Mouse (Mus musculus): ENCODE data around the gene Vtcn1.

Vtcn1 gene

DNA sequence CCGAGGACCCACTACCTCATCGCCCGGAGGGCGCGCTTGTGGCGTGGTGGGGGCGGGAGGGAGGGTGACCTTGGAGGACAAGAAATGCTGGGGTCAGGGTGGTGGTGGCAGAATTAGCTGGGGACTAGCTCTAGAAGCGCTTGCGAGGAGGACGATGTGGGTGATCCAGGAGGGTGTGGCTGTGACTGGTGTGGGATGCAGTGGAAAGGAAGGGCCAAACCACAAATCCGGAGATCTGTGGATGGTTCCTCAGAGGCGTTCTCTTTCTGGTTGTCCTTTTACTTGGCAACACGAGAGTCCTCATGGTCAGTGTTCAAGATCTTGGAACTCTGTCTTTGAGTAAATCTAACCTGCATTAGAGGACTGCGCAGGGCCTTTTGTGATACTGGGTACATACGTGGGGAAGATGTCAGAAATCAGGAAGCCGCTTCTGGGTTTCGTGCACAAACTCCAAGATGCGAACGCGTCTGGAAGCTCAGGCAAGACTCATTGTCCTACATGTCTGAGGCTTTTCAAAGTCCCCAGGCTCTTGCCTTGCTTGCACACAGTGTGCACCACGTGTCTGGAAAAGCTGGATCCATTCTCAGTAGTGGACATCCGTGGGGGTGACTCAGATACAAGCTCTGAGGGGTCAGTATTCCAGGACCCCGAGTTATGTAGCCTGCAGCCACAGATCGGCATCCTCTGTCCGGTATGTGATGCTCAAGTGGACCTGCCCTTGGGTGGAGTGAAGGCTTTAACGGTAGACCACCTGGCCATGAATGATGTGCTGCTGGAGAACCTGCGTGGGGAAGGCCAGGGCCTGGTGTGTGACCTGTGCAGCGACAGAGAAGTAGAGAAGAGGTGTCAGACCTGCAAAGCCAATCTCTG lies 97.5 kb downstream of the Vtcn1 start:
- no peak for DNase-seq

GRCm38 (mm10) chr3:100924065-100924732 lies 98.9 kb downstream of the Vtcn1 start:
- DNase-seq, result no peak

DNA sequence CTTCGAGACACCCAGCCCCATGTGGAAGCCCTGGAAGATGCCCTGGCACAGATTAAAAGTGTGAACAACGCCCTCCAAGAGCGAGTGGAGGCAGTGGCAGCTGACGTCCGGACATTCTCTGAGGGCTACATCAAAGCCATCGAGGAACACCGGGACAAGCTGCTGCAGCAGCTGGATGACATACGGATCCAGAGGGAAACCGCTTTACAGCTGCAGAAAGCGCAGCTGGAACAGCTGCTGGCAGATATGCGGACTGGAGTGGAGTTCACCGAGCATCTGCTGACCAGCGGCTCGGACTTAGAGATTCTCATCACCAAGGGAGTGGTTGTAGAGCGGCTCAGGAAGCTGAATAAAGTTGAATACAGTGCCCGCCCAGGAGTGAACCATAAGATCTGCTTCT lies 99.9 kb downstream of the Vtcn1 start:
- DNase-seq, result no peak

DNA sequence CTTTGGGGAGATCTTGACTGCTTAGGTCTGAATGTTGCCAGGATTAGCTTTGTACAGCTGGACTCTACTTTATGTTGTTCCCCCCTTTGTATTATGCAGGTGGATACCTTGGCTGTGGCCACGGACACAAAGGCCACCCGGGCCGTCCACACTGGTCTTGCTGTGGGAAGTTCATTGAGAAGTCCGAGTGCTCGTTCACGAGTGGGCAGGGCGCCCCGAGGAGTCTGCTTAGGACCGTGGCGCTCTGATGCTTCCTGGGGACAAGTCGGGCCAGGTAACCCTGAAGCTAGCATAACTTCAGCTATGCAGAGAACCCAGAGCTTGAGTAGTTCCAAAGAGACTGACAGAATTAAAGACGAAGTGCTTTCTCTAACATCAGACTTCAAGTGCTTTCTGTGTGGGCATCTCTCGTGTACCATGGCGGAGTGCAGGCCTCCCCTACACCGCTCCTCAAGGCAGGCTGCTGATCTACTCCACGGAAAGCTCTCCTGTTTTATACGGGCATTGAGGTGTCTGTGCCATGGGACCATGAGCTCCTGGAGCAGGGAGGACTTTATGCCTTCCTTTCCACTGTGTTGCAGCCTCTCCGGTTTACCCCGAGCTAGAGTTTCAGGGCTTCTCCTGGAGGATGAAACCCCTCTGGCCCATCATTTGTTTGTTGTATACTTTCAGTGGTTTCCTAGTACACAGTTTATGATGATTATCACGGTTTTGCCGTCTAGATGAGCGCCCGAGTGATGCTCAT lies 106.2 kb downstream of the Vtcn1 start:
- no peak for DNase-seq

DNA sequence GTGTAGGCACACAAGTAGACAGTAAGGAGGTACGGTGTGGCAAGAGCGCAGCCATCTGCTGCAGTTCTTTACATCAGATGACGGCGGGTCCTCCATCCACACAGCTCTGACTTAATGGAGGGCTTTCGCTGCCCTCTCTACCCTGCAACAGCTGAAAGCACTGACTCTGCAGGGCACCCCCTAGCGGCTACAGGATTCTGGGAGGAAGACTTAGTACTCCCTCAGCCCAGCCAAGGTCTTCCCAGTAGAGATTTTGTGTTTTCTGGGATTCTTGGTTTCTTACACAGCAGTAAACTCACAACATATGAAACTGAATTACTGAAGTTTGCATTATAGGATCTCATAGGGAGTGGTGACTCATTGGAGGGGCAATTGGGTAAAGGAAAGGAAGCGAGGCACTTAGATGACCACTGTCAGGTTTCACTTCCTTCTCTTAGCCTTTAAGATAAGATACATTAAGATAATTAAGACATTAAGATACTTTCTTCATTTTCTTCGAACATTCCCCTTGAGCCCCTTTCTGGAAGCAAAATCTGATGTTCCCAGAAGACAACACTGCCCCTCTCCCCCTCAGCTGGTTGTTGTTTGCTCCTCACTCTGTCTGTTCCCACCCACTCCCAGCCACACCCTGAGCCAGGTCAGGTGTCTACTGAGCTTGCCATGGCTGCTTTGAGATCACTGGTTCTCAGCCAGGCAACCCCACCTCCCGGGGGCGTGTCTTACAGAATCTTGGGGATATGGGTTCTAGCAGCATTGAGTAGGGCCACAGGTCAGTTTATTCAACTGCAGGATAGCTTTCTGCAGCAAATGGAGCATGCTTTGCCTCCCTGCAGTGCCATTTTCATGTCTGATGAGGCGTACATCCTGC lies 107.1 kb downstream of the Vtcn1 start:
- peak in 1 of 2 experiments; percentile 55 for DNase-seq

GRCm38 (mm10) chr3:100935521-100935920 lies 110.3 kb downstream of the Vtcn1 start:
- DNase-seq, result no peak

DNA sequence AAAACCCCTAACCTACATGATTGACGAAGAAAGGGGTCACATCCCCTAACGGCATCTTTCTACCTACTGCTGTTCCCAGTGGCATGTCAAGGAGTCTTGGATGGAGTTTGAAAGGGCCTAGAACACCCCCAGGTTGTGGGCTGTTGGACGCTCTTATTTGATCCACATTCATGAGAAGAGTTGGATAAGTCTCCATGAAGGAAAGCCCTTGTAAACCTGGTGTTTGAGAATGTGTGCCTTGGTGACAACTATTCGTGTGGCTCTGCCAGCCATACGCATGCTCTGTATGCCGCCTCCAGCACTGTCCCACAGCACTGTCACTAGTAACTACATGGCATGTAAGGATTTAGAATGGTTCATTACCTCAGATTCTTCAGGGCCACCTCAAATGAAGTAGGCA lies 110.9 kb downstream of the Vtcn1 start:
- no peak for DNase-seq

- no peak for DNase-seq
Measured at GRCm38 (mm10) chr3:100938211-100938610, 113.0 kb downstream of the Vtcn1 start.

DNA sequence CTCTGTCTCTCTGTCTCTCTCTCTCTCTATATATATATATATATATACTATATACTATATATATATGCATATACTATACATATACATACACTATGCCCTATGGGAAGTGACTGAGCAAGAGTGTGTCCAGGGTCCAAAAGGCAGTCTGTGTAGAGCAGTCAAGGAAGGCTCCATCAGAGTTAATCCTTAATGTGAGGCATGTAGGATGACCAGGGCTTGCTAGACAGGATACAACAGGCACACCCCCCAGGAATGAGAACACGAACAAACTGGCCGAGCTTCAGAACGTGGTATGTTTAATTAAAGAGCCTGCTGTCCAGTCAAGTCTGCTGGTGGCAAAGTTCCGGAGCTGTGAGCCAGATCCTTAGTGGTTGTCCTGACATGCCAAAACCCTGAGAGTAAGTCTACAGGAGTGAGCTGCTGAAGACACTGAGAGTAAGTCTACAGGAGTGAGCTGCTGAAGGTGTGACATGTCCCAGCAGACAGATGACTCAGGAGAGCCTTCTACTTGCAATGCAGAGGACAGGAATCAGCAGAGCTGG lies 115.3 kb downstream of the Vtcn1 start:
- peak in 1 of 2 experiments; percentile 11 for DNase-seq
